Mouse (Mus musculus): ENCODE data around the gene Mapk9.

DNA sequence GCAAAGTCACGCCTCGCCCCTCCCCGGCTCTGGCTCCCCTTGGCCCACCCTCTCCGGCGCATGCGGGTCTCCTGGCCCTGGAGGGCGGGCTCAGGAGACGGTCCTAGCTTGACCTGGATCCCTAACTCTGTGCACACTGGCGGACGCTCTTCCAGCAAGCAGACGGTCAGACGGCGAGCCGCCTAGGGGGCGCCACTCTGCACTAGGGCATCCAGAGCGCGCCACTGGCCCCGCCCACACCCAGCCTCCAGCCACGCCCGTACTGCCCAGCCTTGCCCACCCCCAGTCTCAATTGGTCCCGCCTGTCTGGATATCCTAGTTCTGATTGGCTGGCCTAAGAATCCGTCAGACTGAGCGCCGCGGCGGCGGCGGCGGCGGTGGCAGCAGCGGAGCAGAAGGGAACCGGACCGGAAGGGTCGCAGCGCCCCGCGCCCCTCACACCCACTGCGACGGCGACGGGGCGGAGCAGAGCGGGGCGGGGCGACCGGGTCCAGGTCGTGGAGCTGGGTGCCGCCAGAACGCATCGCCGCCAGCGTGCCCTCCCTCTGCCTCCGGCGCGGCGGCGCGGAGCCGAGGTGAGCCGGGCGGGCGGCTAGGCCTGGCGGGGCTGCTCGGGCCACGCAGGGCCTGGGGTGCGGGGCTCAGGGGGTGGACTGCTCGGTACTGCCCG, at the start of gene Mapk9:
- peak; percentile 46; the same call in 1 of the 2 replicates for TF ChIP-seq EP300 (IDR thresholded peaks at IDR 0.05; ENCODE audit: insufficient read depth, low read depth, low read length)
- no peak for TF ChIP-seq POLR2A (IDR thresholded peaks at IDR 0.05; ENCODE audit: insufficient read depth, low read length)
